Mouse (Mus musculus): ENCODE measurements around the gene Kremen1.

GRCm38 (mm10) chr11:5189239-5189933 lies 72.0 kb downstream of the Kremen1 start:
- TF ChIP-seq POLR2A (IDR thresholded peaks at IDR 0.05; ENCODE audit: borderline replicate concordance, extremely low read depth, low read depth, low read length) (no peak), CTCF (IDR thresholded peaks at IDR 0.05; ENCODE audit: insufficient read depth, low read length) (no peak)

Data from lung, adult 2 months (tissue).